Mouse (Mus musculus) lung, embryonic 16.5 days (tissue): ENCODE measurements at regions not wholly inside any gene's neighbourhood (a gene's known extent, or its start where the extent isn't known, plus 50 kb on each side); places are given as distances from the start of the nearest gene placed in this dataset.

ENCODE experiments used
- ATAC-seq: fragments of 200-750 bp; cut with Nextera tagmentation; 2 replicates; pipeline ENCODE4 v1.8.0; 2017; ENCODE audit warnings: low read depth, mild to moderate bottlenecking, moderate library complexity
- H3K27ac ChIP-seq: fragments of 300-500 bp; sonication (generic); 2 replicates; pipeline ENCODE4 v1.5.1; 2014; ENCODE audit warnings: mild to moderate bottlenecking, control low read depth, low read length
- H3K27me3 ChIP-seq: fragments of 300-500 bp; sonication (generic); 2 replicates; pipeline ENCODE4 v1.6.1; 2014; ENCODE audit warnings: low read depth, low read length, mixed read lengths; ENCODE audit not compliant: control insufficient read depth, insufficient read depth
- H3K36me3 ChIP-seq: fragments of 300-500 bp; sonication (generic); 2 replicates; pipeline ENCODE4 v1.6.1; 2014; ENCODE audit warnings: low read length; ENCODE audit not compliant: control insufficient read depth, insufficient read depth
- H3K4me1 ChIP-seq: fragments of 300-500 bp; sonication (generic); replicated peaks from 2 replicates; pipeline ENCODE4 v1.6.1; 2014; ENCODE audit warnings: low read length, mixed read lengths; ENCODE audit not compliant: control insufficient read depth, insufficient read depth
- H3K4me2 ChIP-seq: fragments of 300-500 bp; sonication (generic); 2 replicates; pipeline ENCODE4 v1.6.1; 2014; ENCODE audit warnings: low read depth, low read length, control low read depth
- H3K4me3 ChIP-seq: fragments of 300-500 bp; sonication (generic); 2 replicates; pipeline ENCODE4 v1.5.1; 2014; ENCODE audit warnings: mild to moderate bottlenecking, low read length, control low read depth
- H3K9ac ChIP-seq: fragments of 300-500 bp; sonication (generic); 2 replicates; pipeline ENCODE4 v1.6.1; 2014; ENCODE audit warnings: low read length, control low read depth
- H3K9me3 ChIP-seq: fragments of 300-500 bp; sonication (generic); 2 replicates; pipeline ENCODE4 v1.6.1; 2016; ENCODE audit warnings: low read length; ENCODE audit not compliant: control insufficient read depth
- WGBS: fragments of 180-500 bp; shearing (Covaris S2); extraction: QIAGEN DNeasy Blood & Tissue Kit; methylation state at CpG from one replicate; pipeline ENCODE4 v1.1.7; 2014; 5-methylcytosine and 5-hydroxymethylcytosine counted together

DNA sequence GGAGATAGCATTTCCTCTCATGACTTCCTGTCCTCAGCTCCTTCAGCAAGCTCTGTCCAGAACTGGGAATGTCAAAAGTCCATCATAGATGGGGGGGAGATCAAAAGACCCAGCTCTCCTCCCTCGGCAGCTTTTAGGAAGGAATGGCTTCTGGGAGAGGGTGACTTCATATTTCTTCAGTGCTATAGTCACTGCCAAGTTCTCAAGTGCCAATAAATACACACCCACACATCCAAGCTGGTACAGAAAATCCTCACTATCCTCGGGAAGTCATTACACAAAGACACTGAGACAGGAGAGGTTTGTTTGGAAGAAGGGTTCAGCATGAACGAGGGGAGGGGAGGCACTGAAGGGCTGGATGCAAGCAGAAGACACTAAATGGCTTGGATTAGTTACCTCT lies 502.0 kb downstream of the Irx1 start:
- Histone ChIP-seq H3K27me3 (no peaks in the 10 kb centered on the region; the same call in 1 of the 2 replicates), H3K4me1 (no peaks in the 10 kb centered on the region; the same call in 1 of the 2 replicates), H3K9ac (no peak overlapping the region), H3K4me2 (no peak overlapping the region), H3K4me3 (no peak overlapping the region), H3K36me3 (no peaks in the 10 kb centered on the region), H3K27ac (no peak overlapping the region), H3K9me3 (no peaks in the 10 kb centered on the region)
- no peak for ATAC-seq
- 27% methylated on average over 3 of the region's 3 CpGs for WGBS

DNA sequence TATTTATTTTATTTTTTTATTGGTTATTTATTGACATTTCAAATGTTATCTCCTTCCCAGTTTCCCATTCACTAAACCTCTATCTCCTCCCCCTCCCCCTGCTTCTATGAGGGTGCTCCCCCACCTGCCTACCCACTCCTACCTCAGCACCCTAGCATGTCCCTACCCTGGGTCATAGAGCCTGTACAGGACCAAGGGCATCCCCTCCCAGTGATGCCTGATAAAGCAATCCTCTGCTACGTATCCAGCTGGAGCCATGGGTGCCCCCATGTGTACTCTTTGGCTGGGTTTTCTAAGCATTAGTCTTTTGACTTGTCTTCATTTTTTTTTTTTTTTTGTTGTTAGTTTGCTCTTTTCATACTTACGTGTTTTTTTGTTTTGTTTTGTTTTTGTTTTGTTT lies 502.9 kb downstream of the Irx1 start:
- Histone ChIP-seq H3K9ac (no peak overlapping the region), H3K9me3 (no peaks in the 10 kb centered on the region), H3K36me3 (no peaks in the 10 kb centered on the region), H3K4me2 (no peak overlapping the region), H3K27ac (no peak overlapping the region), H3K4me3 (no peak overlapping the region), H3K4me1 (no peaks in the 10 kb centered on the region; the same call in 1 of the 2 replicates), H3K27me3 (no peaks in the 10 kb centered on the region; the same call in 1 of the 2 replicates)
- 70% methylated on average over 2 of the region's 2 CpGs for WGBS
- no peak for ATAC-seq

DNA sequence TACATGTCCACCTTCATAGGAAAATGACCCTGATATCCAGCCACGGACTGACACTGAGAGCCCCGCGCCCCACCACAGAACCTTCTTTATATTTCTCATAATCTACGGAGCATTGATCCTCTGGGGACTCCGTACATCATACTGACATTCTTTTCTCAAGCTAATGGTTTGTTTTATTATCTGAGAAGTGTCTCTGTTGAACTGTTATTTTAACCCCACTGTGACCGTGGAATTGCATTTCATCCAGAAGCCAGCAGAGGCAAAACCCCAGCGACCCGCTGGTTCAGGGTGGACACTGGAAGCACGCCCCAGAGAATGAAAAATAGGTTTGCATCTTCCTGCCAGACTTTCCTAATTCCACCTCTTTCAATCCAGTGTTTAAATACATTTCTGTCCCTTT lies 503.4 kb downstream of the Irx1 start:
- Histone ChIP-seq H3K9ac (no peak overlapping the region), H3K4me2 (no peak overlapping the region), H3K9me3 (no peaks in the 10 kb centered on the region), H3K4me1 (no peaks in the 10 kb centered on the region; the same call in 1 of the 2 replicates), H3K36me3 (no peaks in the 10 kb centered on the region), H3K27ac (no peak overlapping the region), H3K27me3 (no peaks in the 10 kb centered on the region; the same call in 1 of the 2 replicates), H3K4me3 (no peak overlapping the region)
- WGBS: 27% methylated on average over 9 of the region's 9 CpGs
- no peak for ATAC-seq

DNA sequence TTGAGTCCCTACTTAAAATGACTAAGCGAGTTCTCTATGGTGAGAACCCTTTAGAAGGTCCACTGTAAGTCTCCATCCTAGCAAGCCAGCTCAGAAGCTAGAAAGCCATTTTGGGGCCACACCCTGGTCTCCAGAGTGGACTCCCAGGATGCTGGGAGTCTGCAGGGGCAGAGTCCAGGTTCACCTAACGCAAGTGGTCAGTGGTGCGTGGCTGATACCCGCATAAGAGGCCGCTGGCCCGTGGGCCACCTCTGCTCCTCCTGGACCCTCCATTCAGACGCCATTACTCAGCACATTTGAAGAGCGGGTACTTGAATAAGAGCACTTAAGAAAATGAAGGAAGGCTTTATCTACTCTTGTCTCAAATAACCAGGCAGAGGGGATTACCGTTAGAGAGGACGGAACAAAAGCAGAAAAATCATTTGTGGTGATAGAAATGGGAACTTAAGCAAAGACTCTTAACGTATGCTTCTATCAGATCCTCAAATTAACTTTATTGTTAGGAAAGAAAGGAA lies 504.4 kb downstream of the Irx1 start:
- WGBS: 22% methylated on average over 11 of the region's 11 CpGs
- Histone ChIP-seq H3K9me3 (no peaks in the 10 kb centered on the region), H3K4me1 (no peaks in the 10 kb centered on the region; the same call in 1 of the 2 replicates), H3K36me3 (no peaks in the 10 kb centered on the region), H3K4me2 (peak overlapping the region; percentile 40), H3K9ac (no peak overlapping the region), H3K27ac (no peak overlapping the region), H3K4me3 (no peak overlapping the region), H3K27me3 (no peaks in the 10 kb centered on the region; the same call in 1 of the 2 replicates)
- ATAC-seq: peak; percentile 41

GRCm38 (mm10) chr13:71458061-71458935 lies 505.2 kb downstream of the Irx1 start:
- 3% methylated on average over 25 of the region's 25 CpGs for WGBS
- ATAC-seq: peak; percentile 91
- Histone ChIP-seq H3K9me3 (no peaks in the 10 kb centered on the region), H3K27me3 (no peaks in the 10 kb centered on the region; the same call in 1 of the 2 replicates), H3K36me3 (no peaks in the 10 kb centered on the region), H3K4me2 (peak overlapping the region; percentile 40), H3K4me1 (no peaks in the 10 kb centered on the region; the same call in 1 of the 2 replicates), H3K4me3 (peak overlapping the region; percentile 19; the same call in 1 of the 2 replicates), H3K9ac (no peak overlapping the region), H3K27ac (no peak overlapping the region)

- Histone ChIP-seq H3K4me3 (no peak overlapping the region), H3K9ac (no peak overlapping the region), H3K36me3 (no peaks in the 10 kb centered on the region), H3K4me2 (no peak overlapping the region), H3K27ac (no peak overlapping the region), H3K9me3 (no peaks in the 10 kb centered on the region), H3K27me3 (no peaks in the 10 kb centered on the region; the same call in 1 of the 2 replicates), H3K4me1 (no peaks in the 10 kb centered on the region; the same call in 1 of the 2 replicates)
- 0 out of 2 replicates have a peak, but pooled peaks have one; percentile 9 for ATAC-seq
- WGBS: 66% methylated on average over 3 of the region's 3 CpGs
Measured at GRCm38 (mm10) chr13:71457550-71457949, 506.0 kb downstream of the Irx1 start.

- Histone ChIP-seq H3K27ac (no peak overlapping the region), H3K36me3 (no peaks in the 10 kb centered on the region), H3K9me3 (no peaks in the 10 kb centered on the region), H3K4me1 (no peaks in the 10 kb centered on the region), H3K9ac (no peak overlapping the region), H3K4me2 (no peak overlapping the region), H3K4me3 (no peak overlapping the region), H3K27me3 (no peaks in the 10 kb centered on the region)
- WGBS: 78% methylated on average over 5 of the region's 5 CpGs
- no peak for ATAC-seq
Measured at GRCm38 (mm10) chr13:71452258-71452657, 511.3 kb downstream of the Irx1 start.

GRCm38 (mm10) chr13:71437601-71438099 lies 525.9 kb downstream of the Irx1 start:
- Histone ChIP-seq H3K4me1 (no peaks in the 10 kb centered on the region), H3K27me3 (no peaks in the 10 kb centered on the region), H3K27ac (no peak overlapping the region), H3K4me2 (no peak overlapping the region), H3K4me3 (no peak overlapping the region), H3K9me3 (no peaks in the 10 kb centered on the region), H3K9ac (no peak overlapping the region), H3K36me3 (no peaks in the 10 kb centered on the region)
- 34% methylated on average over 2 of the region's 2 CpGs for WGBS
- no peak for ATAC-seq
